16 mouse cellular contexts compared by ENCODE assay signal in genomic region chr5:140083911-140084310, GRCm38 (mm10).
"Had no signal": no experiment of that assay in that cellular context is flagged by ENCODE, and none has a peak within 500 bp of the region (broad histone marks: within the 10 kb centered on the region; RNA-seq: fewer than 3 reads in every experiment).

No protein-coding gene starts in this region.

- H3K4me3 ChIP-seq: limb, embryonic 13.5 days; liver, embryonic 12.5 days; liver, embryonic 15.5 days; lung, embryonic 15.5 days; megakaryocyte, embryonic 14.5 days; midbrain, embryonic 10.5 days; midbrain, embryonic 15.5 days had no signal

- H3K4me2 ChIP-seq: limb, embryonic 13.5 days; liver, embryonic 12.5 days; liver, embryonic 15.5 days; lung, embryonic 15.5 days; midbrain, embryonic 15.5 days had no signal

- H3K9me3 ChIP-seq: limb, embryonic 13.5 days; liver, embryonic 12.5 days; liver, embryonic 15.5 days; lung, embryonic 15.5 days; megakaryocyte, embryonic 14.5 days; midbrain, embryonic 10.5 days; midbrain, embryonic 15.5 days had no signal

- H3K36me3 ChIP-seq: midbrain, embryonic 15.5 days had no signal

- H3K9ac ChIP-seq: limb, embryonic 13.5 days; liver, embryonic 12.5 days; liver, embryonic 15.5 days; lung, embryonic 15.5 days; midbrain, embryonic 15.5 days had no signal

- DNase-seq: kidney, postnatal 4 days; left cerebral cortex, postnatal 4 days; liver; lung, adult 18-20 months; lung, postnatal 10 days; lung, postnatal 36 days; thymus, adult 18-20 months; thymus, postnatal 14 days; thymus, postnatal 4 days had no signal

- H3K27ac ChIP-seq: limb, embryonic 13.5 days; liver, embryonic 12.5 days; liver, embryonic 15.5 days; lung, embryonic 15.5 days; midbrain, embryonic 10.5 days; midbrain, embryonic 15.5 days had no signal

- H3K4me1 ChIP-seq: liver, embryonic 15.5 days; lung, embryonic 15.5 days; midbrain, embryonic 10.5 days; midbrain, embryonic 15.5 days had no signal

- ATAC-seq: liver, embryonic 12.5 days; midbrain, embryonic 15.5 days had no signal

- H3K27me3 ChIP-seq: limb, embryonic 13.5 days; liver, embryonic 12.5 days; liver, embryonic 15.5 days; lung, embryonic 15.5 days; megakaryocyte, embryonic 14.5 days; midbrain, embryonic 15.5 days had no signal
